Mouse (Mus musculus) C3H10T1/2 (cell line): Measurements from ENCODE around the gene Npr2. TPM values are rescaled to one million over a fixed set of nuclear protein-coding genes. Genes with fewer than 3 reads are reported as not detected.

Experiments
- polyA plus RNA-seq, 2 experiments: library from polyadenylated mRNA; unstranded; fragments of >200 nt; fragmentation: generic; extraction: Trizol; gene quantifications; one replicate each; pipeline ENCODE4 v1.2.1; 2012; ENCODE audit warnings: missing spikeins in 2 of 2

Gene Npr2
- 10 to 100 TPM in 1 of 2 experiments, 1 to 10 TPM in 1; 5.4 to 63.4 TPM for polyA plus RNA-seq

GRCm38 (mm10) chr4:43631046-43631955 lies at the start of gene Npr2:
TSS of gene Npr2 (plus strand) at chr4:43631935.

DNA sequence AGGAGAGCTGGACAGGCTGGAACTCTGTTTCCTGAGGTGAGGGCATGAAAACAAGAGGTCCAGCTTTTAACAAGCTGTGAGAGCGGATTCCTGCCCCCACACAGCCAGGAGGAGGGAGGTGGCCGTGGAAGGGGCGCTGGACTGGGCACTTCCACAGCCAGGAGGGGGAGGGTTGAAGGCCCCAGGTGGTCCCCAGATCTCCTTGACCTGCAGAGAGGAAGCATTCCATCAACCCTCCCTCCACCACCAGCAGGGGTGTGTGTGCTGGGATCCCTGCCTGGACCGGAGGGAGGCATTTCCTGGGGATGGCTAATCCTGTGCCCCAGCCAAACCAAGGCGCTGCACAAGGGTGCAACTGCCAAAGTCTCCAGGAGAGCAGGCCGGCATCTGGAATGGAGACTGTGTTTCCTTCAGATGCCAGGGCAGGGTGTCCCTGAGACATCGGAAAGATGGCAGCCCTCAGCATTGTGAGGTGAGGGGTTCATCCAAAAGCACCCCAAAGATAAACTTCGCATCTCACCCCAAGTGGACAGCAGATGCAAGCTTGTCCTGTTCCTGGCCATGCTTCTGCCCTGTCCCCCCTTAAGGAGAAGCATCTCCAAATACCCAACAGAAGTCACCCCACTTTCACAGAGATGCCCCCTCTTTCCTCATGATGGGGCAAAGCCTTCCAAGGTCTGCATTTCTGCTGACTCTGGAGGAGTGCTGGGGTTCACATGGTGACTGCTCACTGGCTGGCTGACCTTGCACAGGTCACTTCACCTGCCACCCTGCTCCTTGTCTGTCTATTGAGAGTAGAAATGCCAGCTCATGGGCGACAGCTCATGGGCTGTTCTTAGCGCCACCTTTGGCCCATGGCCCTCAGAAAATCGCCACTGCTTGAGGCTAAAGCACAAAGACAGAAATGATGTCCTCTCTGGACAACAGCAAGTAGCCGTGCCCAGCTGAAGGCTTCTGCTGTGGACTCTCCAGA lies 47.0 kb upstream of the Npr2 start, which contains the start of gene Msmp:
Msmp (minus strand) TSS at position 51 of the 973 bp plus-strand sequence.

GRCm38 (mm10) chr4:43653161-43654015 lies 21.7 kb downstream of the Npr2 start, which contains the start of gene Spag8:
TSS of gene Spag8 (minus strand) at chr4:43653594.

DNA sequence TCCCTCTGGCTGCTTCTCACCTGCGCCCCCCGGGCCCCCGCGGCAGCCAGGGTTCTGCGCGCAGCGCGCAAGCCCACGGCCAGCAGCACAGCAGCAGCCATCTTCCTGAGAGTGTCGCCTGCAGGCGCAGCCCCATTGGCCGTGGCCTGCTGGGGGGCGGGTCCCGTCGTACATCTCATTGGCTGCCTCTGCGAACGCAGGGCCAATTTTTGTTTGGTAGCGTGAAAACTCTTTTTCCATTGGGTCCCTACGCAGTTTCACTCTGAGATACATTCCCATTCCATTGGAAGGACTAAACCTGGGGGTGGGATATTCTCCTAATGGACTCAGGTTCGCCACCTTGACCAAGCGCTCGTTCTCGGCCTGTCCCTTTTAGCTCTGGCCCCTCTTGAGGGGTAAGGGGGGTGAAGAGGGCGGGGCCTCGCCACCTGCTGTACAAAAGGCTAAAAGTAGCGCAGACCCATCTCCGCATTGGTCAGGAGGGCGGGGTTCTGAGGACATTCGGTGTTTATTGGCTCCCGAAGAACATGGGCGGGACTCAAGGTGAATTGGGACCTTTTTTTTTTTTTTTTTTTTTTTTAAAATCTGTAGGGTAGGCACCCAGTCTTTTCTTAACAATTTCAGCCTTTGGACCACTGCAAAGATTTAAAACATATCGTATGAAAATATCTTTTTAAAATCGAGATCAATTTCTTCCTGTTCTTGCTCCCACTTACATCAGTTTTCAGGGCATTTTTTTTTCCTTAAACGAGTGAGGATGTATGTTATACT lies 24.8 kb downstream of the Npr2 start, which contains the start of gene Hint2:
Hint2 (minus strand) TSS at position 128 of the 771 bp plus-strand sequence.

DNA sequence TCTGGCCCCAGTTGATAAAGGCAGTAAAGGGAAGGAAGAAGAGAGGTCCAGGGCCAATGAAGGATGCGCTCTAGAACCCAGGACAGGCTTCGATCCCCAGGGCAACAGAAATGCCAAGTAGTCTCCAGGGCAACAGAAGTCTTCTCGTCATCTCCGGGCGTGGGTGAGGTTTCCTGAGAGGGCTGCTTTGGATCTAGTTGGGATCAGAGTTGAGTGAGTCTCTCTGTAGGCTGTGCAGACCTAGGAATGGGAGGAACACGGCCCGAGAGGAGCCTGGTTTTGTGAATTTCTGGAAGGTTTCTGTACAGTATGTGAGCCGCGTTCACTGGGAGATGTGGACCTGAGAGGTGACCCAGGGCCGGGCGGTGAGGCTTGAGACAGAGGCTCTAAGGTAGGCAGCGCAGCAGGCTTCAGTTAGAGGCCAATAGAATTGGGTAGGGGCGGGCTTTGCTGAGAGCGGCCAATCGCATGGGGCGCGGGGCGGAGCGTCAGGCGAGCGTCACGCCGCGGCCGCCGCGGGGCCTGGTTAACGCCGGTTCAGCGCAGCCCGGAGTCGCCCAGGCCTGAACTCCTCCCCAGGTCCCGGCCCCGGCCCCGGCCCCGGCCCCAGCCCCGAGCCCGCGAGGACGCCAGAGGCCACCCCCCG lies 37.2 kb downstream of the Npr2 start, which contains the start of the genes Tmem8b and Fam221b:
Tmem8b (plus strand) TSS at position 190 of the 646 bp plus-strand sequence.
Fam221b (minus strand) TSS at position 364 of the 646 bp plus-strand sequence.

GRCm38 (mm10) chr4:43700707-43701106 lies 69.0 kb downstream of the Npr2 start, which contains the start of gene Olfr70:
TSS of gene Olfr70 (minus strand) at chr4:43700807.

Other genes with a start within 250 kb of the Npr2 start
- gene Rusc2, start 250.0 kb upstream of the Npr2 start, polyA plus RNA-seq = 10 to 100 TPM in 1 of 2 experiments, 1 to 10 TPM in 1; 5.0 to 18.4 TPM
- gene Fam166b, start 202.8 kb upstream of the Npr2 start, polyA plus RNA-seq = under 1 TPM in 1 of 2 experiments, not detected in 1; 0.12 TPM
- gene Tesk1, start 190.0 kb upstream of the Npr2 start, polyA plus RNA-seq = 10 to 100 TPM; 25.8 to 40.4 TPM
- gene Cd72, start 177.3 kb upstream of the Npr2 start, polyA plus RNA-seq = 1 to 10 TPM in 1 of 2 experiments, under 1 TPM in 1; 0.41 to 1.7 TPM
- gene Sit1, start 148.2 kb upstream of the Npr2 start, polyA plus RNA-seq = not detected
- gene Ccdc107, start 139.0 kb upstream of the Npr2 start, polyA plus RNA-seq = 100 to 1,000 TPM; 103 to 155 TPM
- 10 to 100 TPM in 1 of 2 experiments, 1 to 10 TPM in 1; 7.5 to 26.7 TPM for gene Arhgef39, start 132.2 kb upstream of the Npr2 start, polyA plus RNA-seq
- 10 to 100 TPM in 1 of 2 experiments, under 1 TPM in 1; 0.13 to 14.9 TPM for gene Car9, start 125.0 kb upstream of the Npr2 start, polyA plus RNA-seq
- 100 to 1,000 TPM; 317 to 365 TPM for gene Tpm2, start 108.2 kb upstream of the Npr2 start, polyA plus RNA-seq
- gene Creb3, start 69.6 kb upstream of the Npr2 start, polyA plus RNA-seq = 10 to 100 TPM; 42.0 to 72.5 TPM
- gene Tln1, start 69.2 kb upstream of the Npr2 start, polyA plus RNA-seq = 100 to 1,000 TPM in 1 of 2 experiments, 10 to 100 TPM in 1; 65.6 to 138 TPM
- 10 to 100 TPM in 1 of 2 experiments, 1 to 10 TPM in 1; 8.5 to 22.7 TPM for gene Rgp1, start 53.2 kb upstream of the Npr2 start, polyA plus RNA-seq
- gene Gba2, start 53.1 kb upstream of the Npr2 start, polyA plus RNA-seq = 10 to 100 TPM in 1 of 2 experiments, 1 to 10 TPM in 1; 2.0 to 10.2 TPM
- under 1 TPM in 1 of 2 experiments, not detected in 1; 0.09 TPM for gene Msmp, start 47.4 kb upstream of the Npr2 start, polyA plus RNA-seq
- gene Spag8, start 21.7 kb downstream of the Npr2 start, polyA plus RNA-seq = under 1 TPM; 0.02 to 0.26 TPM
- 100 to 1,000 TPM in 1 of 2 experiments, 10 to 100 TPM in 1; 99.0 to 148 TPM for gene Hint2, start 24.5 kb downstream of the Npr2 start, polyA plus RNA-seq
- 1 to 10 TPM in 1 of 2 experiments, under 1 TPM in 1; 0.16 to 3.7 TPM for gene Tmem8b, start 37.0 kb downstream of the Npr2 start, polyA plus RNA-seq
- gene Fam221b, start 37.2 kb downstream of the Npr2 start, polyA plus RNA-seq = 1 to 10 TPM; 3.9 to 6.0 TPM
- gene Olfr70, start 68.9 kb downstream of the Npr2 start, polyA plus RNA-seq = under 1 TPM in 1 of 2 experiments, not detected in 1; 0.01 TPM
- not detected for gene Olfr71, start 78.3 kb downstream of the Npr2 start, polyA plus RNA-seq
- 1 to 10 TPM; 2.0 to 2.5 TPM for gene Hrct1, start 95.3 kb downstream of the Npr2 start, polyA plus RNA-seq
- under 1 TPM; 0.01 to 0.02 TPM for gene Spaar, start 98.1 kb downstream of the Npr2 start, polyA plus RNA-seq
- gene Olfr159, start 139.1 kb downstream of the Npr2 start, polyA plus RNA-seq = not detected
- not detected for gene Olfr156, start 192.0 kb downstream of the Npr2 start, polyA plus RNA-seq
- not detected for gene Olfr157, start 208.3 kb downstream of the Npr2 start, polyA plus RNA-seq
- not detected for gene Olfr155, start 219.6 kb downstream of the Npr2 start, polyA plus RNA-seq
- gene Reck, start 243.6 kb downstream of the Npr2 start, polyA plus RNA-seq = 1 to 10 TPM in 1 of 2 experiments, under 1 TPM in 1; 0.06 to 6.3 TPM